Mouse (Mus musculus) embryonic facial prominence, embryonic 14.5 days (tissue): ENCODE data around the gene Gabrb1. TPM values are rescaled to one million over a fixed set of nuclear protein-coding genes. Genes with fewer than 3 reads are reported as not detected.

Experiments
- ATAC-seq: fragments of 200-750 bp; cut with Nextera tagmentation; 2 replicates; pipeline ENCODE4 v1.8.0; 2017; ENCODE audit warnings: low read depth, moderate number of reproducible peaks, moderate TSS enrichment
- DNase-seq: peaks from one replicate; pipeline ENCODE4 v3.0.0-alpha.2; 2015; ENCODE audit warnings: low spot score
- H3K27ac ChIP-seq: fragments of 300-500 bp; sonication (generic); replicated peaks from 2 replicates; pipeline ENCODE4 v1.5.1; 2014; ENCODE audit warnings: low read depth, mild to moderate bottlenecking, low read length, moderate library complexity
- H3K27me3 ChIP-seq: fragments of 300-500 bp; sonication (generic); replicated peaks from 2 replicates; pipeline ENCODE4 v1.6.1; 2014; ENCODE audit warnings: low read length; ENCODE audit not compliant: control insufficient read depth, insufficient read depth
- H3K36me3 ChIP-seq: fragments of 300-500 bp; sonication (generic); 2 replicates; pipeline ENCODE4 v1.6.1; 2014; ENCODE audit warnings: low read length, mixed read lengths; ENCODE audit not compliant: control insufficient read depth, insufficient read depth
- H3K4me1 ChIP-seq: fragments of 300-500 bp; sonication (generic); 2 replicates; pipeline ENCODE4 v1.6.1; 2014; ENCODE audit warnings: antibody characterized with exemption, low read length; ENCODE audit not compliant: control insufficient read depth, insufficient read depth
- H3K4me2 ChIP-seq: fragments of 300-500 bp; sonication (generic); 2 replicates; pipeline ENCODE4 v1.6.1; 2014; ENCODE audit warnings: low read depth, mild to moderate bottlenecking, low read length, moderate library complexity, mixed read lengths
- H3K4me3 ChIP-seq: fragments of 300-500 bp; sonication (generic); 2 replicates; pipeline ENCODE4 v1.5.1; 2014; ENCODE audit warnings: low read depth, mild to moderate bottlenecking, low read length
- H3K9ac ChIP-seq: fragments of 300-500 bp; sonication (generic); 2 replicates; pipeline ENCODE4 v1.6.1; 2014; ENCODE audit warnings: low read depth, mild to moderate bottlenecking, low read length, moderate library complexity, mixed read lengths
- H3K9me3 ChIP-seq: fragments of 300-500 bp; sonication (generic); 2 replicates; pipeline ENCODE4 v1.6.1; 2016; ENCODE audit warnings: low read length; ENCODE audit not compliant: control insufficient read depth
- WGBS: fragments of 180-500 bp; shearing (Covaris S2); extraction: QIAGEN DNeasy Blood & Tissue Kit; methylation state at CpG from one replicate; pipeline ENCODE4 v1.1.7; 2014; 5-methylcytosine and 5-hydroxymethylcytosine counted together
- polyA plus RNA-seq: library from polyadenylated mRNA; unstranded; fragments of >200 nt; fragmentation: Nextera tagmentation; extraction: Ambion mirVana; gene quantifications from 2 replicates; pipeline ENCODE4 v1.2.1, GENCODE M21; 2014

Gene Gabrb1
- polyA plus RNA-seq, 1 experiment from 2014 or later, result 0.99 TPM

- H3K4me2 ChIP-seq, result no peak overlapping the region
- ATAC-seq (no peak), DNase-seq (no peak)
- no peaks in the 10 kb centered on the region for H3K36me3 ChIP-seq
- no peak overlapping the region for H3K4me3 ChIP-seq
- no peaks in the 10 kb centered on the region for H3K9me3 ChIP-seq
- 68% methylated on average over 1 of the region's 1 CpGs for WGBS
- H3K27me3 ChIP-seq, result no peaks in the 10 kb centered on the region
- no peak overlapping the region for H3K27ac ChIP-seq
- H3K9ac ChIP-seq, result no peak overlapping the region
- no peaks in the 10 kb centered on the region for H3K4me1 ChIP-seq
These were observed 256.1 kb downstream of the Gabrb1 start for GRCm38 (mm10) chr5:71914028-71914427.

GRCm38 (mm10) chr5:71915711-71916110 is 257.8 kb downstream of the Gabrb1 start:
- Histone ChIP-seq H3K27ac (no peak overlapping the region), H3K9ac (no peak overlapping the region), H3K36me3 (no peaks in the 10 kb centered on the region), H3K27me3 (no peaks in the 10 kb centered on the region), H3K4me2 (no peak overlapping the region), H3K4me3 (no peak overlapping the region), H3K4me1 (no peaks in the 10 kb centered on the region), H3K9me3 (no peaks in the 10 kb centered on the region)
- DNase-seq (no peak), ATAC-seq (no peak)
- 83% methylated on average over 4 of the region's 4 CpGs for WGBS

GRCm38 (mm10) chr5:71917206-71917605 is 259.3 kb downstream of the Gabrb1 start:
- Histone ChIP-seq H3K4me1 (no peaks in the 10 kb centered on the region), H3K36me3 (no peaks in the 10 kb centered on the region), H3K4me2 (no peak overlapping the region), H3K9me3 (no peaks in the 10 kb centered on the region), H3K27ac (no peak overlapping the region), H3K4me3 (no peak overlapping the region), H3K27me3 (no peaks in the 10 kb centered on the region), H3K9ac (no peak overlapping the region)
- ATAC-seq (no peak), DNase-seq (no peak)
- 79% methylated on average over 4 of the region's 4 CpGs for WGBS

- WGBS, result 76% methylated on average over 4 of the region's 4 CpGs
These were observed 265.7 kb downstream of the Gabrb1 start for GRCm38 (mm10) chr5:71923636-71924035.

GRCm38 (mm10) chr5:71926336-71926735 is 268.4 kb downstream of the Gabrb1 start:
- Histone ChIP-seq H3K4me2 (no peak overlapping the region), H3K27me3 (no peaks in the 10 kb centered on the region), H3K9ac (no peak overlapping the region), H3K4me3 (no peak overlapping the region), H3K27ac (no peak overlapping the region), H3K36me3 (no peaks in the 10 kb centered on the region), H3K4me1 (no peaks in the 10 kb centered on the region), H3K9me3 (no peaks in the 10 kb centered on the region)
- no peak for ATAC-seq
- WGBS, result 72% methylated on average over 5 of the region's 5 CpGs
- no peak for DNase-seq

More at GRCm38 (mm10) chr5:71923636-71924035, 265.7 kb downstream of the Gabrb1 start:
- H3K27ac ChIP-seq, result no peak overlapping the region
- no peaks in the 10 kb centered on the region for H3K36me3 ChIP-seq
- DNase-seq (no peak), ATAC-seq (no peak)
- H3K27me3 ChIP-seq, result no peaks in the 10 kb centered on the region
- no peak overlapping the region for H3K4me2 ChIP-seq
- H3K9me3 ChIP-seq, result no peaks in the 10 kb centered on the region
- H3K9ac ChIP-seq, result no peak overlapping the region
- H3K4me3 ChIP-seq, result no peak overlapping the region
- H3K4me1 ChIP-seq, result no peaks in the 10 kb centered on the region

- no peak overlapping the region for H3K27ac ChIP-seq
- no peak for ATAC-seq
These were observed 272.1 kb downstream of the Gabrb1 start for GRCm38 (mm10) chr5:71930036-71930435.

GRCm38 (mm10) chr5:71951398-71951797 is 293.5 kb downstream of the Gabrb1 start:
- no peak overlapping the region for H3K4me3 ChIP-seq
- no peak overlapping the region for H3K27ac ChIP-seq
- DNase-seq, result peak; percentile 54
- no peak overlapping the region for H3K4me2 ChIP-seq
- no peaks in the 10 kb centered on the region for H3K36me3 ChIP-seq
- no peak overlapping the region for H3K9ac ChIP-seq
- H3K27me3 ChIP-seq, result no peaks in the 10 kb centered on the region
- ATAC-seq, result no peak
- WGBS, result 96% methylated on average over 1 of the region's 1 CpGs
- no peaks in the 10 kb centered on the region for H3K9me3 ChIP-seq
- no peaks in the 10 kb centered on the region for H3K4me1 ChIP-seq

More at GRCm38 (mm10) chr5:71930036-71930435, 272.1 kb downstream of the Gabrb1 start:
- 76% methylated on average over 2 of the region's 2 CpGs for WGBS
- Histone ChIP-seq H3K36me3 (no peaks in the 10 kb centered on the region), H3K9ac (no peak overlapping the region), H3K4me1 (no peaks in the 10 kb centered on the region), H3K4me2 (no peak overlapping the region), H3K4me3 (no peak overlapping the region), H3K9me3 (no peaks in the 10 kb centered on the region), H3K27me3 (no peaks in the 10 kb centered on the region)
- no peak for DNase-seq

- Histone ChIP-seq H3K4me3 (no peak overlapping the region), H3K36me3 (no peaks in the 10 kb centered on the region), H3K9ac (no peak overlapping the region), H3K27ac (no peak overlapping the region), H3K4me1 (no peaks in the 10 kb centered on the region), H3K4me2 (no peak overlapping the region), H3K27me3 (no peaks in the 10 kb centered on the region), H3K9me3 (no peaks in the 10 kb centered on the region)
- WGBS, result 45% methylated on average over 5 of the region's 5 CpGs
- ATAC-seq (no peak), DNase-seq (no peak)
These were observed 297.3 kb downstream of the Gabrb1 start for GRCm38 (mm10) chr5:71955070-71955685.

GRCm38 (mm10) chr5:71964876-71965432 is 307.0 kb downstream of the Gabrb1 start:
- WGBS, result 81% methylated on average over 4 of the region's 4 CpGs
- no peak overlapping the region for H3K4me3 ChIP-seq
- H3K9ac ChIP-seq, result no peak overlapping the region
- no peaks in the 10 kb centered on the region for H3K36me3 ChIP-seq
- no peak for ATAC-seq
- no peaks in the 10 kb centered on the region for H3K9me3 ChIP-seq
- no peak overlapping the region for H3K27ac ChIP-seq
- no peak for DNase-seq
- no peak overlapping the region for H3K4me2 ChIP-seq
- H3K4me1 ChIP-seq, result no peaks in the 10 kb centered on the region
- H3K27me3 ChIP-seq, result no peaks in the 10 kb centered on the region
